Mouse (Mus musculus) liver, embryonic 15.5 days (tissue): ENCODE results near the gene Spty2d1. TPM values are rescaled to one million over a fixed set of nuclear protein-coding genes. Genes with fewer than 3 reads are reported as not detected.

Experiments
- ATAC-seq: fragments of 200-750 bp; cut with Nextera tagmentation; 2 replicates; pipeline ENCODE4 v1.8.0; 2017; ENCODE audit warnings: moderate number of reproducible peaks, mild to moderate bottlenecking, moderate library complexity; ENCODE audit not compliant: insufficient read depth
- H3K27ac ChIP-seq: fragments of 300-500 bp; sonication (generic); replicated peaks from 2 replicates; pipeline ENCODE4 v1.5.1; 2015; ENCODE audit warnings: mild to moderate bottlenecking, inconsistent platforms
- H3K27me3 ChIP-seq: fragments of 300-500 bp; sonication (generic); 2 replicates; pipeline ENCODE4 v1.6.1; 2015; ENCODE audit warnings: mild to moderate bottlenecking, inconsistent platforms
- H3K36me3 ChIP-seq: fragments of 300-500 bp; sonication (generic); replicated peaks from 2 replicates; pipeline ENCODE4 v1.6.1; 2015; ENCODE audit warnings: moderate library complexity, mild to moderate bottlenecking, inconsistent platforms
- H3K4me1 ChIP-seq: fragments of 300-500 bp; sonication (generic); replicated peaks from 2 replicates; pipeline ENCODE4 v1.6.1; 2015; ENCODE audit warnings: inconsistent platforms
- H3K4me2 ChIP-seq: fragments of 300-500 bp; sonication (generic); 2 replicates; pipeline ENCODE4 v1.6.1; 2015; ENCODE audit warnings: moderate library complexity, mild to moderate bottlenecking, inconsistent platforms
- H3K4me3 ChIP-seq: fragments of 300-500 bp; sonication (generic); replicated peaks from 2 replicates; pipeline ENCODE4 v1.5.1; 2015; ENCODE audit warnings: mild to moderate bottlenecking, inconsistent platforms
- H3K9ac ChIP-seq: fragments of 300-500 bp; sonication (generic); 2 replicates; pipeline ENCODE4 v1.6.1; 2015; ENCODE audit warnings: moderate library complexity, mild to moderate bottlenecking, inconsistent platforms
- H3K9me3 ChIP-seq: fragments of 300-500 bp; sonication (generic); replicated peaks from 2 replicates; pipeline ENCODE4 v1.6.1; 2016; ENCODE audit warnings: inconsistent platforms
- WGBS: fragments of 180-500 bp; shearing (Covaris S2); methylation state at CpG from one replicate; pipeline ENCODE4 v1.1.7; 2015; ENCODE audit warnings: mixed read lengths; ENCODE audit not compliant: insufficient replicate concordance; 5-methylcytosine and 5-hydroxymethylcytosine counted together
- polyA plus RNA-seq: library from polyadenylated mRNA; unstranded; fragments of >200 nt; fragmentation: Nextera tagmentation; extraction: Ambion mirVana; gene quantifications from 2 replicates; pipeline ENCODE4 v1.2.1, GENCODE M21; 2015

Gene Spty2d1
- polyA plus RNA-seq, 1 experiment from 2014 or later: 11.3 TPM

DNA sequence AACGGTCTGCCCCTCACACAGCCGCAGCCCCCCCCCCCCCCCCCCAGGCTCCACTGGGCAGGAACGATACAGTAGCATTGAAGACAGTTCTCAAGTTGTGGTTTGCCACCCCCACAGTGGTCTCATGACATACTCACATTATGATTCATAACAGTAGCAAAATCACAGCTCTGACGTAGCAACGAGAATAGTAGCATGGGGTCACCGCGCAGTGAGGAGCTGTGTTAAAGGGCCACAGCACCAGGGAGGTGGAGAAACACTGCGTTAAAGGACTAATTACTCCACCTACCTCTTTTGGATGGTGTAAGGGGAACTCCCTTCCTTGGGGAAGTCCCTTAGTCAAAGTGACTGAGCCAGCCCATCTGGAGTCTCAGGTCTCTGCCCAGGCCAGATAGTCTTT is 14.3 kb upstream of the Spty2d1 start:
- ATAC-seq: no peak

DNA sequence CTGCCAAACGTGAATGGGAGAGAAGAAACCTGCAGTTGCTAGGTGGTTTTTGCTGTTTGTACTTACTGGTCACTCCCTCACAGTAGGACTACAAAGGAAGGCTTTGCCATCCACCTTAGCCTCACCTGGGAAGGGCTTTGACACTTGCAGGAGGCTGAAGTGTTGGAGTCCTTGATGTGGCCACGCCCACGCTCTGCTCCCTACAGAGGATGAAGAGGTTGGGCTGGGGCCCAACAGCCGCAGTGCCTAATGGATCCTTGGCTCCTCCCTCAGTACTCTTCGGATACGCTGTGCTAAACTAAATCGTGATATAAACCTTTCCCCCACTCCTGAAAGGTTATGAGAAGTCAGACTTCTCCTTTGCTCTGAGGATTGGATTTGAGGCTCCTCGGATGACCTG is 12.7 kb upstream of the Spty2d1 start:
- Histone ChIP-seq H3K4me1 (peaks cover 8% of the 10 kb centered on the region), H3K4me2 (no peak overlapping the region), H3K9me3 (no peaks in the 10 kb centered on the region), H3K27ac (no peak overlapping the region), H3K9ac (no peak overlapping the region), H3K4me3 (no peak overlapping the region), H3K36me3 (no peaks in the 10 kb centered on the region), H3K27me3 (peaks cover 14% of the 10 kb centered on the region; the same call in 1 of the 2 replicates)
- no peak for ATAC-seq
- WGBS: 33% methylated on average over 8 of the region's 8 CpGs

More for the DNA sequence above, 14.3 kb upstream of the Spty2d1 start:
- Histone ChIP-seq H3K9ac (no peak overlapping the region), H3K27ac (no peak overlapping the region), H3K4me2 (no peak overlapping the region), H3K9me3 (no peaks in the 10 kb centered on the region), H3K4me3 (no peak overlapping the region), H3K27me3 (peaks cover 14% of the 10 kb centered on the region; the same call in 1 of the 2 replicates), H3K4me1 (no peaks in the 10 kb centered on the region; the same call in 1 of the 2 replicates), H3K36me3 (no peaks in the 10 kb centered on the region)
- WGBS: 33% methylated on average over 8 of the region's 8 CpGs

DNA sequence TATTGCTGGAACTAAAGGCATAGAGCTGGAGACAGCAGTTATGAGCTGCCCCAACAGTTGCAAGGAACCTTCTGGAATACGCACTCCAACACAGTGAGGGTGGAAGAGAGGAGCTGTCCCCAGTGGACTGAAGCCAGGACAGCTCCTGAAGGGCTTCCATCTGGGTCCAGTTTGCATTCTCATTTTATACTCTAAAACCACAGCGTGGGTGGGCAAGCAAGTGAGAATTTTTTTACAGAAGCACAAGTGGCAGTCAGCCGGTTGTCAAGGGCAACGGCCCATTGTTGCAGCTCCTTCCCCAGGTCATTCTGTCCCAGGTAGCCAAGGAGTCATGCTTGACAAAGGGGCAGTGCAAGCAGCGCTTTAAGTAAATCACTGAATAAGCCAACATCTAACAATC is 11.4 kb upstream of the Spty2d1 start:
- H3K9ac ChIP-seq: no peak overlapping the region
- no peaks in the 10 kb centered on the region for H3K36me3 ChIP-seq
- no peaks in the 10 kb centered on the region for H3K9me3 ChIP-seq
- H3K27ac ChIP-seq: no peak overlapping the region
- WGBS: 65% methylated on average over 5 of the region's 5 CpGs
- ATAC-seq: no peak
- H3K4me3 ChIP-seq: no peak overlapping the region
- H3K27me3 ChIP-seq: peaks cover 14% of the 10 kb centered on the region; the same call in 1 of the 2 replicates
- no peak overlapping the region for H3K4me2 ChIP-seq
- H3K4me1 ChIP-seq: peaks cover 21% of the 10 kb centered on the region

DNA sequence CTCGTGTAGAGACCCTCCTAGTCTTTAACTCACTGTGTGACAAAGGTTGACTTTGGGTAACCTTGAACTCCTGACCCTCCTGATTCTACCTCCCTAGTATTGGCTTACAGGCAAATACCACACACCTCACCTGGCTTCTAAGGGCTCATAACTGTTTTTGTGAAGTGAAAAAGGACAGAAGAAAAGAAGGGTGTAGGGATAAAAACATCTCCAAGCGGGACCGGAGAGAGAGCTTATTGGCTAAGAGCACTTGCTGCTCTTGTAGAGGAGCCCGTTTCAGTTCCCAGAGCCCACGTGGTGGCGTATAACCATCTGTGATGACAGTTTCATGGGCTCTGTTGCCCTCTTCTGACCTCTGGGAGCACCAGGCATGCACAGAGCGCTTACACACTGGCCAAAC is 8.9 kb upstream of the Spty2d1 start:
- Histone ChIP-seq H3K9ac (no peak overlapping the region), H3K27me3 (peaks cover 9% of the 10 kb centered on the region; the same call in 1 of the 2 replicates), H3K4me3 (no peak overlapping the region), H3K9me3 (no peaks in the 10 kb centered on the region), H3K4me2 (no peak overlapping the region), H3K4me1 (peaks cover 45% of the 10 kb centered on the region), H3K27ac (no peak overlapping the region), H3K36me3 (no peaks in the 10 kb centered on the region)
- ATAC-seq: no peak
- 64% methylated on average over 7 of the region's 7 CpGs for WGBS

DNA sequence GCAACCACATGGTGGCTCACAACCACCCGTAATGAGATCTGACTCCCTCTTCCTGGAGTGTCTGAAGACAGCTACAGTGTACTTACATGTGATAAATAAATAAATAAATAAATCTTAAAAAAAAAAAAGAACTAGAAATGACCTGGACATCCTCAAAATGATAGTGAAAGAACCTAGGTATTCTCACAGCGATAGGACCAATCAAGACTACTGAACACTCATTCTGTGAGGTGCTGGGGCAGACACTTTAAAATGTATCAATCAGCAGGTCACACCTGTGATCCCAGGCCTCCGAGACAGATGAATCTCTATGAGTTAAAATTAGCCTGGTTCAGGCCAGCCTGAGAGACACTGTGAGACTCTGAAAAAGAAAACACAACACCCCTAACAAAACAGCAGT is 8.4 kb upstream of the Spty2d1 start:
- ATAC-seq: no peak

DNA sequence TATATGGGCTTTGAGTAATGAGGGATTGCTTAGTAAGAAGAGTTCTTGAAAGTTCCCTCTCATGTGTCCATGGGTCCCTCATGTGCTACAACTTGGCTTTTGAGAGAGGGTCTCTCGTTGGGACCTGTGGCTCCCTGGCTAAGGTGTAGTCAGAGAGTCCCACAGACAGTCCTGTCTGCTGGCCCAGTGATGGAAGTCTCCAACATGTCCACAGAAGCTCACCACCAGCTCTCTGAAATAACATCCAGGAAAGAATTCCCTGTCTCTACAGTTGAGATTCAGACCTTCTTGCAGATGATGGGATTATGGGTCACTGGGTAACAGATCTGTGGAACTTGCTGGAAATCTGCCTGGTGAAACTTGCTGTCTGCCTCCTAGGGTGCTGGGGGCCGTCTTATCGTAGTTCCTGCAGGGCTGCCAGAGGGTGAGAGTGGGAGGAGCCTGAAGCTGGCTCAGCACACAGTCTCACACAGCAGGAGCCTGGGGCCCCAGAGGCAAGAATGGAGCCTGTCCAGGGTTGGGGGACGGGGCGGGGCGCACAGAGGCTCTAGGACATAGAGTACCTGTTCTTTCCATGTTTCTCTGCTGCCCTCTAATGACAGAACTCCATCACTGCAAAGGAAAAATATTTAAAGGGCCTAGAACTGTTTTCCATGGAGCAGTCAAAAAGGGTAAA is 7.3 kb upstream of the Spty2d1 start:
- Histone ChIP-seq H3K27ac (peak overlapping the region; percentile 93), H3K4me3 (peak overlapping the region; percentile 19), H3K4me2 (peak overlapping the region; percentile 59), H3K36me3 (no peaks in the 10 kb centered on the region), H3K9ac (peak overlapping the region; percentile 26; the same call in 1 of the 2 replicates), H3K9me3 (no peaks in the 10 kb centered on the region), H3K4me1 (peaks cover 46% of the 10 kb centered on the region), H3K27me3 (peaks cover 2% of the 10 kb centered on the region; the same call in 1 of the 2 replicates)
- 4% methylated on average over 6 of the region's 6 CpGs for WGBS
- peak; percentile 99 for ATAC-seq

More for the DNA sequence above, 8.4 kb upstream of the Spty2d1 start:
- Histone ChIP-seq H3K4me1 (peaks cover 45% of the 10 kb centered on the region), H3K36me3 (no peaks in the 10 kb centered on the region), H3K27me3 (peaks cover 9% of the 10 kb centered on the region; the same call in 1 of the 2 replicates), H3K9ac (no peak overlapping the region), H3K4me2 (no peak overlapping the region), H3K27ac (no peak overlapping the region), H3K4me3 (no peak overlapping the region), H3K9me3 (no peaks in the 10 kb centered on the region)
- 69% methylated on average over 3 of the region's 3 CpGs for WGBS

DNA sequence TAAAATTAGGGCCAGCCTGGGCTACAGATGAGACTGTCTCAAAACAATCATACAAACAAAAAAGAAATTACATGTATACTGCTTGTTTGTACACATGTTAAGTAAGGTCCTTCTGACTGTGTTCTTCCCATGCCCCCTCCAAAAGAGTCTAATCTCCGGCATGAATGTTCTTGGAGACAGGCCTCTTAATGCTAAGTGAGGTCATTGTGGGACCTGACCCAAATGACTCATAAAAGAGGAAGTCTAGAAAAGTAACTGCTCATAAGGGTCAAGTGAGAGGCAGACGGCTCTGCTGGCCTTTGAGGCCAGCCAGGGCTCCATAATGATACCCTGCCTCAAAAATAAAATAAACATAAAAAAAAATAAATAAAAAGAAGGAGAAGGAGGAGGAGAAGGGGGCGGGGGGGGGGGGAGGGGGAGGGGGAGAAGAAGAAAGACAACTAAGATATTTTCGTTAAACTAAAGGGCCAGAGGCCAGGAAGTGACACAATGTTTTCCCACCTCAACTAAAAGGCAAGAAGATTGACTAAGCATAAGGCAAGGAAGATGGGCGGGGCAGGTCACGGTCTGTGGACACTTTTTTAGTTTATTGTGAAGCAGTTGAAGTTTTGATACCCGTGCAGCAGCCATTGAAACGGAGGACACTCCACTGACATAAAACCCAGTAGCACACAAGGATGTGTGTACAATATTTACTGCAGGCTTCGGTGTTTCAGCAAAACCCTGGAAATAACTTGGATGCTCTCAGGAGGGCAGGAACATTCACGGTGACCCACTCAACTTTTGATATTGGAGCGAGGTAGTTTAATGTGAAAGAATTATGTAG is 6.6 kb upstream of the Spty2d1 start:
- H3K27ac ChIP-seq: peak overlapping the region; percentile 93
- 36% methylated on average over 10 of the region's 11 CpGs for WGBS
- peak overlapping the region; percentile 26; the same call in 1 of the 2 replicates for H3K9ac ChIP-seq
- H3K4me2 ChIP-seq: peak overlapping the region; percentile 59
- H3K36me3 ChIP-seq: no peaks in the 10 kb centered on the region
- no peaks in the 10 kb centered on the region for H3K9me3 ChIP-seq
- ATAC-seq: no peak
- H3K4me1 ChIP-seq: peaks cover 53% of the 10 kb centered on the region
- peak overlapping the region; percentile 19; the same call in 1 of the 2 replicates for H3K4me3 ChIP-seq
- H3K27me3 ChIP-seq: no peaks in the 10 kb centered on the region; the same call in 1 of the 2 replicates

DNA sequence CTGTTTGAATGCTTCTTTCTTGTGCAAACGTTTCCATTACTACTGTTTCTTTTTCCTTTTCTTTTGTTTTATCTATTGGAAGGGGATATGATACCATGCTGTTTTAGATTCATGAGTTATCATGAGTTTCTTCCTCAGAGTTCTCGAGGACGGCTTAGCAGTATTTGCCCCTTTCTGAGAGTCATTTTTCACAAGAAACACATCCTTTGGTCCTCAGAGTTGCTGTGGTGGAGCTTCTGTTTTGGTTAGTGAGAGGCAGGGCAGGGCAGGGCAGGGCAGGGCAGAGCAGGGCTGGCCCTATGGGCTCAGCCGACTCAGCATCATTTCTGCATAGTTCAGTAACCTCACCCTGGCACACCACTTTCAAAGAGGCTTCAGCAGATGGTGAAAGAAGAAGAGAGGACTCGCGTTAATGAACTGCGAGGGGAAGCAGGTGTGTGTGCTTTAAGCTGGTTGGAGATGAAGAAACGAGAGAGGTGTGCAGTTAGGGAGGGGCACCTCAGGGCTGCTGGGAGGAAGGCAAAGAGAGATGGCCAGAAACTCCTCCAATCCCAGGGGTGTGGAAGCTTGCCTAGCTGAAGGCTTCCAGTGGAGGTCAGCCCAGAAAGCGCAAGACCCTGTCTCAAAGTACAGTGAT is 5.0 kb upstream of the Spty2d1 start:
- no peaks in the 10 kb centered on the region for H3K36me3 ChIP-seq
- ATAC-seq: no peak
- no peak overlapping the region for H3K4me3 ChIP-seq
- H3K4me2 ChIP-seq: peak overlapping the region; percentile 48
- H3K27ac ChIP-seq: peak overlapping the region; percentile 67
- no peaks in the 10 kb centered on the region for H3K9me3 ChIP-seq
- H3K27me3 ChIP-seq: no peaks in the 10 kb centered on the region
- H3K9ac ChIP-seq: no peak overlapping the region
- 22% methylated on average over 9 of the region's 9 CpGs for WGBS
- peaks cover 63% of the 10 kb centered on the region for H3K4me1 ChIP-seq

DNA sequence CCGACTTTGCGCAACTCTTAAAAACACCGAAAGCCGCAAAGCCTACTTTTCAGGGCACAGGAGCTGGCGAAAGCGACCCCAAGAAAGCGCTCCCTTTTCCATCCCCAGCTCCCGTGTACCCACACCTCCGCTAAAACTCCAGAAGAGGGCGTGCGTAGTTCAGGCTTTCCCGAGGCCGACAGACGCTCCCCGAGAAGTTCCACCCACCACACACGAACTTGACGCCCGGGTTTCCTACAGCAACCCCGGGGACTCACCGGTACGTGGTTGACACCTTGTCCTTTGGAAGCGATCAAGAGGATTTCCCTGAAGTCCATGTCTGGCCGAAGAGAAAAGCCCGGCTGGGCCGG is 418 bp downstream of the Spty2d1 start:
- Histone ChIP-seq H3K4me1 (peaks cover 65% of the 10 kb centered on the region), H3K9ac (peak overlapping the region; percentile 82), H3K4me2 (peak overlapping the region; percentile 92), H3K9me3 (no peaks in the 10 kb centered on the region), H3K36me3 (no peaks in the 10 kb centered on the region), H3K4me3 (peak overlapping the region; percentile 85), H3K27me3 (no peaks in the 10 kb centered on the region), H3K27ac (peak overlapping the region; percentile 97)
- ATAC-seq: peak; percentile 74
- WGBS: 0% methylated on average over 25 of the region's 25 CpGs

DNA sequence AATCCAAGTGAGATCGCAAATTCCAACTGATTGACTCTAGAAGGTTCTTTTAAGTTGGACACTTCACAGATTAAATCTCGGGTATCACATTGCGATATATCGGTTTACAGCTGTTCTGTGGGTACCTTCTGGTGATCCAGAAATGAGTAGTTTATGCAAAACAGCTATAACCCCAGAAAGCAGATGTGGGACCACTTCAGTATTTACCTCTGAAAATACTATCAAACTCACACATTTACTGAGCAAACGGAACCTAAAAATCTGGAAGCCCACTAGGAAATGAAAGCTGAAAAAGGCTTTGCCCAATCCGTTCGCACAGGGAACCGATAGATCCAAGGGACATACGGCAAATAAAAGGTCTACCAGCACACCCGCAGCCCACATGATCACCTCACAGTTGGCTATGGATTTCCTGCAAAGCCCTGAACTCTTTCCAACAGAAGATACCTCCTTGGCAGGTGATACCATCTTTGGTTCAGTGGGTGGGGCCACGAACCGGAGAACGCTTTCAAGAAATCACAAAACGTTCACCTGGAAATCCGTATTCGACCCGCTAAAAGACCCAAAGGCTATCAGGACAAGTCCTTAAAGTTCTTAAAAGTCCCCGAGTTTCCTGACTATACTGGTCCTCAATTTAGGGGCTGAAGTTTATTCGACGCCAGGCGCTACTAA is 966 bp downstream of the Spty2d1 start:
- no peak for ATAC-seq
- peak overlapping the region; percentile 92 for H3K4me2 ChIP-seq
- H3K4me1 ChIP-seq: peaks cover 65% of the 10 kb centered on the region
- 14% methylated on average over 21 of the region's 21 CpGs for WGBS
- H3K9ac ChIP-seq: peak overlapping the region; percentile 82
- H3K4me3 ChIP-seq: peak overlapping the region; percentile 85
- no peaks in the 10 kb centered on the region for H3K9me3 ChIP-seq
- H3K36me3 ChIP-seq: no peaks in the 10 kb centered on the region
- no peaks in the 10 kb centered on the region for H3K27me3 ChIP-seq
- H3K27ac ChIP-seq: peak overlapping the region; percentile 97
